ENCODE assay signal across 19 mouse cellular contexts in the genomic region with DNA sequence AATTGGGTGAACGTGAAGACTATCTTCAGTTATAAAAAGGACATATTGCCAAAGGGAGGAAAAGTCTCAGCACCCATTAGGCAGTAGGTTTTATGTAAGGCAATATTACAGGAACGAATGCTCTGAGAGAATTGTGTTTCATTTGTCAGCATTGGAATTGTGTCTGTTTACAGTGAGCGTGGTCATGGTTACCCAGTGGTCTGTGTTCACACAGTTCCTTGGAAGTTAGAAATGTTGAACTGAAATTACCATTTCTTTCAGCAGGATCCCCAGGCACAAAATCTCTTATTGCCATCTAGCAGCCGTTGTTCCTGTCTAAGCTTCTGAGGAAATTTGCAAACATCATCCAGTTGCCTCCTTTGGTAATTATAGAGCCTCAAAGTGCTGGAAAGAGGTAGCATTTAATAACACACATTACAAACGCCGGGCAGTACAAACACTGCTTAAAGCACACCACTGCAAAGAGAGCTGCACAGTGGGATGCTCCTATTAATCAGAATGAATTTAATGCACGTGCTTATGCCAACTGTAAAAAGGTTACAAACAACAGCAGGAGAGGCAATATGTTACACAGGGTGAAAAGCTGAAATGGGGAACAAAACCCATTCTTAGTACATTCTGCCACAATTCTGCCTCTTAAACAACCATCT.
DNase-seq lines count a peak whose midpoint lies in the region; ATAC-seq and TF ChIP-seq lines count a peak whose summit lies in the region.
"Had no signal": no experiment of that assay in that cellular context is flagged by ENCODE, and none has a peak within 500 bp of the region (broad histone marks: within the 10 kb centered on the region; RNA-seq: fewer than 3 reads in every experiment).

No protein-coding gene starts in this region.

- no peak overlapping the region for H3K4me3 ChIP-seq in forebrain, embryonic 14.5 days (ENCODE audit: low read depth, low read length)
- no peak overlapping the region for H3K4me3 ChIP-seq in hindbrain, postnatal 0 days (ENCODE audit: low read length)
- no peak overlapping the region for H3K4me3 ChIP-seq in midbrain, postnatal 0 days (ENCODE audit: low read depth, low read length)
- no peak overlapping the region for H3K4me3 ChIP-seq in kidney, embryonic 16.5 days (ENCODE audit: low read length)
- H3K4me3 ChIP-seq: intestine, embryonic 15.5 days had no signal

- H3K27me3 ChIP-seq in forebrain, embryonic 14.5 days (replicated peaks; ENCODE audit: control insufficient read depth, insufficient read depth, low read length) = no peaks in the 10 kb centered on the region
- no peaks in the 10 kb centered on the region for H3K27me3 ChIP-seq in hindbrain, postnatal 0 days (ENCODE audit: insufficient read depth, low read length)
- no peaks in the 10 kb centered on the region for H3K27me3 ChIP-seq in midbrain, postnatal 0 days (ENCODE audit: insufficient read depth, low read length)
- no peaks in the 10 kb centered on the region for H3K27me3 ChIP-seq in kidney, embryonic 16.5 days (ENCODE audit: insufficient read depth, low read length)
- H3K27me3 ChIP-seq: intestine, embryonic 15.5 days had no signal

- H3K4me1 ChIP-seq in forebrain, embryonic 14.5 days (ENCODE audit: control insufficient read depth, insufficient read depth, low read length) = peaks cover 11% of the 10 kb centered on the region; the same call in 1 of the 2 replicates
- H3K4me1 ChIP-seq in hindbrain, postnatal 0 days (ENCODE audit: insufficient read depth, low read length) = peaks cover 8% of the 10 kb centered on the region; the same call in 1 of the 2 replicates
- no peaks in the 10 kb centered on the region for H3K4me1 ChIP-seq in midbrain, postnatal 0 days (ENCODE audit: insufficient read depth, low read length)
- H3K4me1 ChIP-seq in kidney, embryonic 16.5 days (ENCODE audit: insufficient read depth, low read length) = no peaks in the 10 kb centered on the region
- H3K4me1 ChIP-seq: intestine, embryonic 15.5 days had no signal

- H3K36me3 ChIP-seq in forebrain, embryonic 14.5 days (ENCODE audit: control insufficient read depth, insufficient read depth, low read length) = no peaks in the 10 kb centered on the region
- no peaks in the 10 kb centered on the region for H3K36me3 ChIP-seq in hindbrain, postnatal 0 days (ENCODE audit: insufficient read depth, low read length)
- no peaks in the 10 kb centered on the region for H3K36me3 ChIP-seq in midbrain, postnatal 0 days (ENCODE audit: insufficient read depth, low read length)
- no peaks in the 10 kb centered on the region for H3K36me3 ChIP-seq in kidney, embryonic 16.5 days (ENCODE audit: insufficient read depth, low read length)
- H3K36me3 ChIP-seq: intestine, embryonic 15.5 days had no signal

- no peak for TF ChIP-seq CTCF in hindbrain, postnatal 0 days (IDR thresholded peaks at IDR 0.05; ENCODE audit: low read depth)
- TF ChIP-seq CTCF in midbrain, postnatal 0 days (IDR thresholded peaks at IDR 0.05) = no peak

- ATAC-seq in forebrain, embryonic 14.5 days = peak; percentile 77; the same call in 1 of the 2 replicates
- no peak for ATAC-seq in hindbrain, postnatal 0 days
- no peak for ATAC-seq in midbrain, postnatal 0 days (ENCODE audit: low FRiP score)
- ATAC-seq in kidney, embryonic 16.5 days (ENCODE audit: low FRiP score, low TSS enrichment) = no peak
- ATAC-seq: activated CD4-positive, CD25-positive, alpha-beta regulatory T cell, adult 4 months; intestine, embryonic 15.5 days; liver, postnatal 0 days; Patski had no signal

- H3K9me3 ChIP-seq in forebrain, embryonic 14.5 days (replicated peaks; ENCODE audit: control insufficient read depth, low read length) = no peaks in the 10 kb centered on the region
- no peaks in the 10 kb centered on the region for H3K9me3 ChIP-seq in hindbrain, postnatal 0 days (ENCODE audit: low read length)
- no peaks in the 10 kb centered on the region for H3K9me3 ChIP-seq in midbrain, postnatal 0 days (ENCODE audit: low read length)
- H3K9me3 ChIP-seq in kidney, embryonic 16.5 days (ENCODE audit: low read length) = no peaks in the 10 kb centered on the region
- H3K9me3 ChIP-seq: intestine, embryonic 15.5 days had no signal

- H3K27ac ChIP-seq in forebrain, embryonic 14.5 days (ENCODE audit: low read depth, low read length) = no peak overlapping the region
- H3K27ac ChIP-seq in hindbrain, postnatal 0 days = peak overlapping the region; percentile 49; the same call in 1 of the 2 replicates
- no peak overlapping the region for H3K27ac ChIP-seq in midbrain, postnatal 0 days (ENCODE audit: low read depth, low read length)
- no peak overlapping the region for H3K27ac ChIP-seq in kidney, embryonic 16.5 days (ENCODE audit: low read length)
- H3K27ac ChIP-seq: intestine, embryonic 15.5 days; kidney, postnatal 0 days had no signal

- DNase-seq in layer of hippocampus, adult 11-12 months (ENCODE audit: low spot score) = peak; percentile 14
- DNase-seq in layer of hippocampus, adult 8-10 months (ENCODE audit: low spot score in 2 of 2) = no peak
- DNase-seq in forebrain, embryonic 14.5 days (ENCODE audit: low spot score) = peak; percentile 61
- peak; percentile 24 for DNase-seq in hindbrain, postnatal 0 days (ENCODE audit: low spot score)
- peak; percentile 24 for DNase-seq in midbrain, postnatal 0 days (ENCODE audit: low spot score)
- DNase-seq in heart, postnatal 14 days = no peak
- DNase-seq: adrenal gland, postnatal 25 days; cerebellum, postnatal 14 days; gastrocnemius, postnatal 36 days; heart, postnatal 10 days; liver; liver, postnatal 0 days; lung, postnatal 36 days; thymus, postnatal 25 days had no signal

- intact Hi-C loops in heart, postnatal 14 days (cut with DNase I) = no loop called here

- no peak overlapping the region for H3K4me2 ChIP-seq in forebrain, embryonic 14.5 days (ENCODE audit: low read length)
- no peak overlapping the region for H3K4me2 ChIP-seq in hindbrain, postnatal 0 days (ENCODE audit: low read depth, low read length)
- H3K4me2 ChIP-seq in midbrain, postnatal 0 days (ENCODE audit: low read depth, low read length, poor library complexity, severe bottlenecking) = no peak overlapping the region
- H3K4me2 ChIP-seq in kidney, embryonic 16.5 days (replicated peaks; ENCODE audit: low read depth, low read length) = no peak overlapping the region
- H3K4me2 ChIP-seq: intestine, embryonic 15.5 days had no signal

- no peak overlapping the region for H3K9ac ChIP-seq in forebrain, embryonic 14.5 days (ENCODE audit: low read length)
- H3K9ac ChIP-seq in hindbrain, postnatal 0 days (replicated peaks; ENCODE audit: low read length) = no peak overlapping the region
- no peak overlapping the region for H3K9ac ChIP-seq in midbrain, postnatal 0 days (replicated peaks; ENCODE audit: low read length, poor library complexity, severe bottlenecking)
- H3K9ac ChIP-seq in kidney, embryonic 16.5 days (replicated peaks; ENCODE audit: low read length) = no peak overlapping the region
- H3K9ac ChIP-seq: intestine, embryonic 15.5 days; liver, postnatal 0 days had no signal

- 46% methylated on average over 7 of the region's 7 CpGs for WGBS in forebrain, embryonic 14.5 days
- 33% methylated on average over 7 of the region's 7 CpGs for WGBS in hindbrain, postnatal 0 days
- 40% methylated on average over 7 of the region's 7 CpGs for WGBS in midbrain, postnatal 0 days
- WGBS in kidney, embryonic 16.5 days = 79% methylated on average over 7 of the region's 7 CpGs

Comparison
In these comparisons a context has a peak if more than half of its experiments do, and no peak if none do; other contexts are left out.
1. DNase-seq: peak in layer of hippocampus, adult 11-12 months (single experiment), forebrain, embryonic 14.5 days (single experiment), hindbrain, postnatal 0 days (single experiment) and midbrain, postnatal 0 days (single experiment); none in layer of hippocampus, adult 8-10 months (0 of 2) and heart, postnatal 14 days (0 of 2).